Mouse (Mus musculus): ENCODE measurements around the gene Tbc1d22a. TPM values are rescaled to one million over a fixed set of nuclear protein-coding genes. Genes with fewer than 3 reads are reported as not detected.

Tbc1d22a gene
- polyA plus RNA-seq (2021; fragmentation: Nextera tagmentation) = 18.8 and 20.6 TPM in 2 replicates
- long read RNA-seq, experiment 1, transcript Tbc1d22a-201 (13 exons, 3,229 nt) = major isoform, 179 of 247 reads
- long read RNA-seq, experiment 1, partial matches to known transcripts = 9 of 247 reads
- long read RNA-seq, experiment 1, other reads (novel, unspliced or antisense) = 59 of 247 reads
- long read RNA-seq, experiment 2, transcript Tbc1d22a-201 (13 exons, 3,229 nt) = major isoform, 17 of 37 reads
- long read RNA-seq, experiment 2, partial matches to known transcripts = 5 of 37 reads
- long read RNA-seq, experiment 2, other reads (novel, unspliced or antisense) = 15 of 37 reads

DNA sequence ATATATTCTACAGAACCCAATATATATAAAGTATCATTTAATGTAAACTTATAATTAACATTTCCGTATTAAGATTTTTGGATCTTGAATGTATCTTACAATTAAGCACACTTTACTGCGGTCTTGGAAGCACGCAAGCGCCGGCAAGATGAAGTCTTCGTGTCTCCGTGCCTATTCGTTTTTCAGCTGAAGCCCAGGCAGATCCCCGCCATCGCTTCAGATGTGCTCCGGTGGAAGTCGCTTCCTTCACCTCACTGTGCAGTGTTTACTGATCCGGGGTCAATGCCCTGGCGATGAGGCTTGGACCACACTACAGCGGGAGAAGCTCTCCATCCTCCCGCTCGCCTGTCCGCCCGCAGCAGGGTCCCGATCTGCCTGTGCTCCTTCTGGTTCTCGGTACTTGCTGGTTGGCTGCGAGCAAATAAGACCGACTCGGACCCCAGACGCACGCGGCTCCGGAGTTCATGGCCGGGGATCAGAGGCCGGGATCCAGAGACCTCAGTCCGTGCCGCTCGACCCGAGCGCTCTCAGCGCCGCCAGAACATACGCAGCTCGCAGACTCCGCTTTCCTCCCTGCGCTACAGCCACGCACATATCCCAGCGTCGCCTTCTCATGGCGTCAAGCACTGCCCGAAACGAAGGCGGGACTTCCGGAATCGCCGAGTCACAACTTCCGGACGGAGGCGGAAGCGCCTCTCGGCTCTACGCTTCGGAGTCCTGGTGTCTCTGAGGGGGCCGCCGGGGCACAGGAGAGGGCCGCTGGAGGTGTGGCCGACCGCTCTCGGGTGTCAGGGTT is at the start of gene Tbc1d22a:
Tbc1d22a (plus strand) TSS at position 707 of the 796 bp plus-strand sequence.

GRCm38 (mm10) chr15:86185689-86186569 is 28.3 kb upstream of the Tbc1d22a start, which contains the start of gene Cerk:
Gene Cerk (minus strand): TSS chr15:86186141.

Other genes with a start within 250 kb of the Tbc1d22a start
- gene Celsr1, start 180.7 kb upstream of the Tbc1d22a start, polyA plus RNA-seq (2021; fragmentation: Nextera tagmentation) = 0.53 and 0.58 TPM in 2 replicates
- gene Gramd4, start 156.8 kb upstream of the Tbc1d22a start, polyA plus RNA-seq (2021; fragmentation: Nextera tagmentation) = 3.2 and 6.9 TPM in 2 replicates
- gene Cerk, start 28.3 kb upstream of the Tbc1d22a start, polyA plus RNA-seq (2021; fragmentation: Nextera tagmentation) = 10.4 and 19.0 TPM in 2 replicates

Measured in left cerebral cortex, adult 6 months (tissue).